Mouse (Mus musculus) spleen, adult 2 months (tissue): ENCODE results near the gene Gimap1.

ENCODE experiments used
- CTCF ChIP-seq: fragments of 200-500 bp; IDR thresholded peaks from 2 replicates; pipeline ENCODE4 v1.5.1; 2011; ENCODE audit warnings: mild to moderate bottlenecking, inconsistent platforms; ENCODE audit not compliant: insufficient read depth, insufficient read length, insufficient replicate concordance; ENCODE audit errors: extremely low read depth
- POLR2A ChIP-seq: fragments of 200-500 bp; IDR thresholded peaks from 2 replicates; pipeline ENCODE4 v1.6.1; 2011; ENCODE audit warnings: low read depth, low read length, inconsistent platforms

DNA sequence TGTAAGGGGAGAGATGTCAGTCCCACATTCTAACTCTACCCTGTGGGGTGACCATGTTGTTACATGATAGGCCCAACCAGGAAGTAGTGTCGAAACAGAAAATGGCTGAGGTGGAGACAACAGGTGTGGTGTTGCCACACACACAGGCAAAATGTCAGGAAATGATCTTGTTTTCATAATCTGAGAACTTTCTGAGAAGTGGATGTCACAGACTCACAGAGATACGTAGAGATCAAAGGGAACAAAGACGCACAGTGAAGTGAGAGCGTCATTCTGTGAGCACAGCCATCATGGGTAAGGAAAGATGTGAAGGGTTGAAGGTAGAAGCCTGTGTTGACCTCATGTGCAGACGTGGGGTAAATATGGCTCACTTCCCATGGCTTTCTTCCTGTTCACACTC lies 11.1 kb upstream of the Gimap1 start:
- no peak for TF ChIP-seq POLR2A
- no peak for TF ChIP-seq CTCF
